Mouse (Mus musculus) spleen, adult 2 months (tissue): ENCODE measurements at regions not wholly inside any gene's neighbourhood (a gene's known extent, or its start where the extent isn't known, plus 50 kb on each side); places are given as distances from the start of the nearest gene placed in this dataset.

Experiments
- CTCF ChIP-seq: fragments of 200-500 bp; IDR thresholded peaks from 2 replicates; pipeline ENCODE4 v1.5.1; 2011; ENCODE audit warnings: mild to moderate bottlenecking, inconsistent platforms; ENCODE audit not compliant: insufficient read depth, insufficient read length, insufficient replicate concordance; ENCODE audit errors: extremely low read depth
- POLR2A ChIP-seq: fragments of 200-500 bp; IDR thresholded peaks from 2 replicates; pipeline ENCODE4 v1.6.1; 2011; ENCODE audit warnings: low read depth, low read length, inconsistent platforms

DNA sequence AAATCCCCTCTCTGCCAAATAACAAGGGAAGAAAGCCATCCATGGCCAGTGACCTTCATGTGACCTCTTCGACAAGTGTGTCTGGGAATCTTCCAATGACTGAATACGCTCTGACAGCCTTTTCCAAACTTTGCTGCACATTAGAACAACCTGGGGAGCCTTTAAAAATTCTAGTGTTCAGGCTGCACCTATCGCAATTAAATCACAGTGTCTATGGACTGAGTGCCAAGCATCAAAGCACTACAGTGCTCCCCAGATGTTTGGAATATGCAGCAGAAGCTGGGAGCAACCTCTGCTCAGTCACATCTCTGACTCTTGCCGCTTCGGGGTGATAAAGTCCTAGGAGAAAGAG, 370.2 kb upstream of the Atp2b1 start:
- TF ChIP-seq POLR2A (no peak), CTCF (no peak)
